Mouse (Mus musculus) kidney, postnatal 10 days (tissue): ENCODE measurements around the gene Foxo3.
A peak's percentile ranks its signal among the peaks of the same experiment; 100 is the strongest.

Source experiments
- DNase-seq: peaks from one replicate; pipeline ENCODE4 v3.0.0; 2021; ENCODE audit warnings: mixed read lengths

Foxo3 gene

GRCm38 (mm10) chr10:42275401-42275870 is 1.1 kb downstream of the Foxo3 start:
- DNase-seq: peak; percentile 76

DNA sequence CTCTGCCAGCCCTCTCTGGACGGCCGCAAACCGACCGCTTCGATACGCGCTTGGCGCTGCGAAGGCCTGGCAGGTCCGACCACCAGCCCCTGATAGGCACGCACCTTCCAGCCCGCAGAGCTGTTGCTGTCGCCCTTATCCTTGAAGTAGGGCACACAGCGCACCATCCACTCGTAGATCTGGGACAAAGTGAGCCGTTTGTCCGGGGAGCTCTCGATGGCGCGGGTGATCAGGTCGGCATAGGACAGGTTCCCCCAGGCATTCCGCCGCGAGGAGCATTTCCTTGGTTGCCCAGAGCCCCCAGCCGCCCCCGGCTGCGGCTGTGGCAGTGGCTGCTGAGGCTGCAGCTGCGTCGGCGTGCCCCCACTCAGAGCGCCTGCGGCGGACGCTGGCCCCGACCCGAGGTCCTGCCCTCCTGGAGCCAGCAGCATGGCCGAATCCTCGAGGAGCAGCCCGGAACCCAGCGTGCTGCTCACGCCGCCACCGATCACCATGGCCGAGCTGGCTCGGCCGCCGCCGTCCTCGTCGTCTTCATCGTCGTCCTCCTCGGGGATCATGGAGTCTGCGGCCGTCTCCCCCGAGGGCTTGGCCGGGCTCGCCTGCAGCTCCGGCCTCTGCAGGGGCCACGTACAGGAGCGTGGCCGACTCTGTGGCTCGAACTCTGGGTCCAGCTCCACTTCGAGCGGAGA is 1.7 kb downstream of the Foxo3 start:
- peak; percentile 61 for DNase-seq

- DNase-seq: peak; percentile 64
These were observed 2.5 kb downstream of the Foxo3 start for GRCm38 (mm10) chr10:42273760-42274691.

DNA sequence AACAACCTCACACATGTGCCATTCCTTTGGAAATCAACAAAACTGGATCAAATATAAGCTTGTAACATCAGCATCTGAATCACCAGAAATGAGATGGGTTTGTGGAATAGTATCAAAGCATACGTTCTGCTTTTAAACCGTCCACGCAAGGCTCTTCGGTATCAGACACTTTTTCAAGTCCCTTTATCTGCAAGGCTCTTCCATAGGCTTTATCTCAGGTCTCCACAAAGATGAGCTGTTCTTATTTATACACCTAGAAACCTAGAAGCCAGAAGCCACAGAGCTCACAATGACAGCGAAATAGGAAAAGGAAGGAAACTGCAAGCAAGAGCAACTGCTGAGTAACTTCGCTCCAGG is 3.2 kb downstream of the Foxo3 start:
- DNase-seq: no peak

DNA sequence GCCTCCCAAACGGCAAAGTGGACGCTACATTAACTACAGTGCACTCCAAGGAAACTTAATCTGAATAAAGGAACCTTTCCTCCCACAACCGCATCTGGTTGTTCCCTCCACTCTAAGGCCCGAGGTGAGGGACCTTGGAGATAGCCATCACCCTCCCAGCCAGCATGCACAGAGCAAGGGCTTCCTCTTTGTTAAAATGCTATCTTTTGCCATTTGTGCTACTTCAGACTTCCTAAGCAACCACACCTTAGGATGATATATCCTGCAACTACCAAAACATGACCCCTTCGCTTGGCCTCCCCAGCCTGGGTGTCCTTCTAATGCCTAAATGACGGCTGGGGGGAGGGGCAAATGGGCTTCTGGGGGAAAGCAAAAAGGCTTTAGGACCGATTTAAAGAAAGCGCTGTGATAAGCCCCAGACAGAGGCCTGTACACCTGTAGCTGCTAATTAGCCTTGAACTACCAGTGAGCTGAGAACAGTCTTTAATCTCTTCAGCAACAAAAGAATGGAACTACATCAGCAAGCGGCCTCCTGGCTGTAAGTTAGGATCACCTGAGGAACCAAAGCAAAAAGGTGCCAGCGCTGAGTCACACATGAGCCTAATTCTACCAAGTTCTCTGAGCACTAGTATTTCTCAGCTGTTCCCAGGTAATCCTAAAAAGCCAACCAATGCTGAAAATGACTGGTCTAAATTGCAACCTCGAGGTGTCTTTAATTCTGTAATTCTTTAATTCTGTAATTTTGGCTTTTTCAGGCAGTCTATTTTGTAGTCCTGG is 4.9 kb downstream of the Foxo3 start:
- no peak for DNase-seq

- DNase-seq: peak; percentile 49
These were observed 6.1 kb downstream of the Foxo3 start for GRCm38 (mm10) chr10:42270277-42271083.

DNA sequence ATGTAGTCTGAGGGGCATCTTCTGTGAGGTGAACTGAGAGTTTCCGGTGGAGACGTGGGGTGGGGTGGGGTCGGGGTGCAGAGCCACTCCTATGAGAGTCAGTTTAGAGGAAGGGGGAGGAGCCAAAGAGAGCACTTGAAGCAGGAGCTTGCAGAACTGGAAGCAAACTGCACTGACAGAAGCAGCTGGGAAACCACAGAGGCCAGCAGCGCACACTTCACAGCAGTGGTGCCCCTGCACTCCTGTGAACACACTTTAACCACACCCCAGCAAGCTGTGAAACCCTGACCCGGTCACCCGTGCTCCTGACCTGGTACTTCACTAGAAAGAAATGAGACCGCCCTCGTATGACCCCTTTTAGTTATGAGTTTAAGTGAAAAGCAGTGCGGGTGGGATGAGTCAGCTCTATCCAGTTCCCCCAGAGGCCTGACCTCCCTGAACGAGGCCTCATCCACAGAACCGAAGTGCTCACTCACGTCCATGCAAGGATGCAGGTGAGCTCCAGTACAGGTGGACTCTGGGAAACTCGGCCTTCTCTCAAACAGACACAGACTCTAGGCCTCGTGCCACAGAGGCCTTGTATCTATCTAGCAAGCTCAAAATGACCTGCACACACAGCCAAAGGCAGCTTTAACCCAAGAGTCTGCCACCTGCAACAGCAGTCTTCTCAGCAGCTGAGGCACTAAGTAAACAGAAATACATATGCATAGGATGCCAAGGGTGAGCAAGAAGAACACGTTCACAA is 7.1 kb downstream of the Foxo3 start:
- DNase-seq: no peak

GRCm38 (mm10) chr10:42267811-42268545 is 8.6 kb downstream of the Foxo3 start:
- no peak for DNase-seq

- DNase-seq: no peak
These were observed 11.4 kb downstream of the Foxo3 start for GRCm38 (mm10) chr10:42265021-42265689.

GRCm38 (mm10) chr10:42264195-42264594 is 12.4 kb downstream of the Foxo3 start:
- no peak for DNase-seq

DNA sequence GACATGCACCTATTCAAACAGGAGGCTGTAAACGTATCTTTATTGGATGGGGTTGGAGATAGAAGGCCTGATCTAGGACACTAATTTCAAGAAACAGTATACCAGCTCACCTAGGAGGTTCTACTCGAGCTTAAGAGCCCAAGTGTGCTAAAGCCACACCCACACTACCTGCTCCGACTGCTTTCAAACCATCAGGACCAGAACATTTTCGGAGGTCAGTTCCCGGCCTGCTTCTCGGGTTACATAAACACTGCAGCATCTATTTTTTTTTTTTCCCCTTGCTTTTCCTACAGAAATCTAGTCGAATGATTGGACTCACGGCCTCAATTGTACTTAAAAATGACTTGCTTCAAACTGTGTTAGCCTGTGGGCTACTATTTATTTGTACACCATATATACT is 12.9 kb downstream of the Foxo3 start:
- no peak for DNase-seq

DNA sequence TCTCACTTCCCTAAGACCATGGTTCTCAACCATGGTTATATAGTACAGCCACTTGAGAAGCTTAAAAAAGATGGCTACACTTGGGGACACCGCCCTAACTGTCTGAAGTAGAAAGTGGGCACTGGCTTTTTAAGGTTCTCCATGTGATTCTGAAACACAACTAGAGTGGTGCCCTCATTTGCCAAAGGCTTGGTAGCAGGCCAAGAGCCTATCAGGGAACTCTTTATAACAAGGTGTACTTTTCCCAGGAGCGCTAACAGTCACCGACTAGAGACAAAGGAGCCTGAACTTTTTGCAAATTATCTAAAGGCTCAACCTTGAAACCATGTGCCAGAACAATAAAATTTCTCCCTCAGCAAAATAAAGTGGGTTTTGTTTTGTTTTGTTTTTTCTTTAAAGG is 14.5 kb downstream of the Foxo3 start:
- DNase-seq: no peak

DNA sequence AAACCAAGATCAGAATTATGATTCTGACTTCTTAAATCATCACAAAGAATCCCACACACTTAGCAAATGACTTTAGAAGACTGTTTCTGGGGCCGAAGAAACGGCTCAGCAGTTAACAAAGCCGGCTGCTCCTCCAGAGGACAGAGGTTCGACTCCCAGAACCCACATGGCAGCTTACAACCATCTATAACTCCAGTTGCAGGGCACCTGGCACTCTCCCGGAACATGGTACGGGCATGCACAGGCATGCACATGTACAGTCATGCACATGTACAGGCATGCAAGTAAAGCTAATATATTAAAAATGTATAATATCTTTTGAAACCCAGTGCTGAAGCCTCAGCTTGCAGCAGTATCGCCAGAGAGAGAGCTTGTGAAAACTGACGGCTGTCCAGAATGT is 15.5 kb downstream of the Foxo3 start:
- DNase-seq: no peak

GRCm38 (mm10) chr10:42260523-42260922 is 16.0 kb downstream of the Foxo3 start:
- no peak for DNase-seq

- DNase-seq: no peak
These were observed 17.0 kb downstream of the Foxo3 start for GRCm38 (mm10) chr10:42259602-42260001.

GRCm38 (mm10) chr10:42257985-42258384 is 18.6 kb downstream of the Foxo3 start:
- no peak for DNase-seq

GRCm38 (mm10) chr10:42254788-42255187 is 21.8 kb downstream of the Foxo3 start:
- DNase-seq: no peak

- no peak for DNase-seq
These were observed 24.7 kb downstream of the Foxo3 start for GRCm38 (mm10) chr10:42251749-42252323.

- DNase-seq: peak; percentile 59
These were observed 25.4 kb downstream of the Foxo3 start for GRCm38 (mm10) chr10:42251203-42251602.

- DNase-seq: no peak
These were observed 26.6 kb downstream of the Foxo3 start for GRCm38 (mm10) chr10:42249965-42250364.
